Mouse (Mus musculus) small intestine, adult 2 months (tissue): ENCODE measurements around the gene Mtcl1. TPM values are rescaled to one million over a fixed set of nuclear protein-coding genes. Genes with fewer than 3 reads are reported as not detected.

Experiments
- H3K27ac ChIP-seq: fragments of 200-500 bp; 2 replicates; pipeline ENCODE4 v1.5.1; 2012; ENCODE audit warnings: low read depth, low read length, control low read depth, inconsistent platforms; ENCODE audit not compliant: insufficient read depth
- H3K27me3 ChIP-seq: fragments of 200-500 bp; 2 replicates; pipeline ENCODE4 v1.6.1; 2012; ENCODE audit warnings: mild to moderate bottlenecking, moderate library complexity, low read length, inconsistent platforms; ENCODE audit not compliant: control insufficient read depth, insufficient read depth
- H3K36me3 ChIP-seq: fragments of 200-500 bp; 2 replicates; pipeline ENCODE4 v1.6.1; 2012; ENCODE audit warnings: mild to moderate bottlenecking, low read length, control low read depth, inconsistent platforms; ENCODE audit not compliant: control insufficient read depth, insufficient read depth
- H3K4me1 ChIP-seq: fragments of 200-500 bp; 2 replicates; pipeline ENCODE4 v1.6.1; 2012; ENCODE audit warnings: low read length, inconsistent platforms, mixed read lengths; ENCODE audit not compliant: control insufficient read depth, insufficient read depth, insufficient read length
- H3K4me3 ChIP-seq: fragments of 200-500 bp; 2 replicates; pipeline ENCODE4 v1.5.1; 2012; ENCODE audit warnings: low read depth, mild to moderate bottlenecking, control low read depth, inconsistent platforms, low read length, moderate library complexity
- CTCF ChIP-seq: fragments of 200-500 bp; IDR thresholded peaks from 2 replicates; pipeline ENCODE4 v1.5.1; 2012; ENCODE audit warnings: low read depth, mild to moderate bottlenecking, control low read depth, inconsistent platforms, low read length, moderate library complexity, mixed read lengths; ENCODE audit not compliant: insufficient replicate concordance, insufficient read length; ENCODE audit errors: extremely low read depth
- POLR2A ChIP-seq: fragments of 200-500 bp; IDR thresholded peaks from 2 replicates; pipeline ENCODE4 v1.6.1; 2012; ENCODE audit warnings: low read depth, mild to moderate bottlenecking, control low read depth, inconsistent platforms, low read length, moderate library complexity
- WGBS: fragments of 180-500 bp; shearing (Covaris S2); methylation state at CpG from one replicate; pipeline ENCODE4 v1.1.7; 2018; 5-methylcytosine and 5-hydroxymethylcytosine counted together
- polyA plus RNA-seq: library from polyadenylated mRNA; depleted of rRNA; stranded (reverse); fragments of >200 nt; gene quantifications from 2 replicates; pipeline ENCODE4 v1.2.3, GENCODE M21; 2012

Mtcl1 gene
- polyA plus RNA-seq, 1 experiment: 1.8 TPM

- TF ChIP-seq POLR2A: no peak
- no peak for TF ChIP-seq CTCF
- Histone ChIP-seq H3K27me3 (no peaks in the 10 kb centered on the region), H3K4me1 (no peaks in the 10 kb centered on the region), H3K4me3 (no peak overlapping the region), H3K36me3 (no peaks in the 10 kb centered on the region), H3K27ac (no peak overlapping the region)
- WGBS: 70% methylated on average over 8 of the region's 8 CpGs
Measured at GRCm38 (mm10) chr17:66407833-66408232, 41.7 kb downstream of the Mtcl1 start.

- Histone ChIP-seq H3K4me1 (no peaks in the 10 kb centered on the region), H3K27me3 (no peaks in the 10 kb centered on the region), H3K4me3 (no peak overlapping the region), H3K27ac (no peak overlapping the region), H3K36me3 (no peaks in the 10 kb centered on the region)
- no peak for TF ChIP-seq CTCF
- TF ChIP-seq POLR2A: no peak
- 50% methylated on average over 7 of the region's 7 CpGs for WGBS
Measured at GRCm38 (mm10) chr17:66405601-66406000, 43.9 kb downstream of the Mtcl1 start.

DNA sequence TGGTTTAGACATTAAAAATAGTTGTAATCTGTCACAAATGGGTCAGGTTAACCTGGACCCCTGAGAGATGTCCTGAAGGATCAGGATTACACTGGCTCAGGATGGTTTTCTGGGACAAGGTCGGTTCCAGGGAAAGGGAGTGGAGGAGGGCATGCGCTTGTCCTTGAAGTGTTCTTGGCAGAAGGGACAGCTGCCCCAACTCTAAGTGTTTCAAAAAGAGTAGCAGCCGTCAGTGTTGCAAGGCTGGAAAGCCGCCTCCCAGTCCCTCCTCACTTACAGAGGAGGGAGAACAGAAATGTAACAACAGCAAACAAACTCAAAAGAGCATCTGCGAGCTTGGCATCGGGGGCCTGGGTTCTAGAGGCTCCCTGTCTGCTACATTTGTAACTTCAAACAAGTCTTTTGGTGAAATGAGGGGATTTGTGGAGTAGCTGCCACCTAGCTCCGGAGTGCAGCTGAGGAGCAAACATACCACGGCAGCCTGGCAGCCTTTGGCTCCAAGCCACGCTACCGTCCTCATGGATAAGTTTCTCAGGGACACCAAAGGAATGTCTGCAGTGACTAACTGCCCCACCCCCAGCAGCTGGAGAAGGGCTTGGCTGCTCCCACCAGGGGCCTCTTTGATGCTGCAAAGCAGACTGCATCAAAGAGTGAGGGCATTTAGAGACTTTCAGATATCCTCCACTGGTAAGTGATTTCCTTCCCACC lies 44.5 kb downstream of the Mtcl1 start:
- Histone ChIP-seq H3K4me1 (no peaks in the 10 kb centered on the region), H3K4me3 (no peak overlapping the region), H3K27ac (peak overlapping the region; percentile 14; the same call in 1 of the 2 replicates), H3K27me3 (no peaks in the 10 kb centered on the region), H3K36me3 (no peaks in the 10 kb centered on the region)
- 17% methylated on average over 10 of the region's 10 CpGs for WGBS
- no peak for TF ChIP-seq CTCF
- no peak for TF ChIP-seq POLR2A

DNA sequence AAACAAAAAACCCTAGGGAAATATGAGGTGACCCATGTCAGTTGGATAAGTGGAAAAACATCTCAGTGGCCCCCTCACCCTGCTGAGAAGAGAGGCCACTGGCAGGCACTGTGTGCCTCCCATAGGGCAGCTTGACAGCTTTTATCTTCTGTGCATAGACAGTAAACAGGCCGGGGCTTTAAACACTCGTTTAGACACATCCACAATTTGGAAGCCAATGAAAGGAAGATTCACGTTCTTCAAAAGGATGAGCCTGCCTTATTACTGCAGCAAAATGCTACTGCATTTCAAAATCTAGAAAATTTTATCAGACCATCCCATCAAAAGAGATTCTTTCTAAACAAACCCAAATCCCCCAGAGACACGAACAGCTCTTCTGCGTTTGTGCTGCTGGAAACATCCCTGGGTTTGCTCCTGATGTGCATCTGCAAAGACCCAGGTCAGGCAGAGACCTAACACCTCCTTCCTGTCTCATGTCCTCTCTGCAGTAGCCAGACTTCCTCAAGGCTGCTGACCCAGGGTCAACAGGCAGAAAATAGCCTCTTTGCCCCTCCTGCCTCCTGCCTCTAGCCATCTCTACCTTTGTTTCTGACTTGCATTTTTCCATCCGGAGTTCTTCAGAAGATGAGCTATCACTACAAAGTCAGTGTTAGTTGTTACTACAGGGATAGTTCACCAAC lies 46.6 kb downstream of the Mtcl1 start:
- WGBS: 47% methylated on average over 6 of the region's 6 CpGs
- H3K27ac ChIP-seq: no peak overlapping the region
- no peaks in the 10 kb centered on the region for H3K4me1 ChIP-seq

GRCm38 (mm10) chr17:66401596-66402265 lies 47.8 kb downstream of the Mtcl1 start:
- no peaks in the 10 kb centered on the region for H3K36me3 ChIP-seq
- 51% methylated on average over 9 of the region's 9 CpGs for WGBS
- H3K27me3 ChIP-seq: no peaks in the 10 kb centered on the region
- no peaks in the 10 kb centered on the region for H3K4me1 ChIP-seq
- TF ChIP-seq POLR2A: no peak
- no peak for TF ChIP-seq CTCF
- H3K27ac ChIP-seq: no peak overlapping the region
- no peak overlapping the region for H3K4me3 ChIP-seq

More for the DNA sequence above, 46.6 kb downstream of the Mtcl1 start:
- H3K27me3 ChIP-seq: no peaks in the 10 kb centered on the region
- H3K36me3 ChIP-seq: no peaks in the 10 kb centered on the region
- TF ChIP-seq POLR2A (no peak), CTCF (no peak)
- no peak overlapping the region for H3K4me3 ChIP-seq

GRCm38 (mm10) chr17:66399780-66400179 lies 49.8 kb downstream of the Mtcl1 start:
- Histone ChIP-seq H3K27ac (no peak overlapping the region), H3K4me1 (no peaks in the 10 kb centered on the region), H3K27me3 (no peaks in the 10 kb centered on the region), H3K36me3 (no peaks in the 10 kb centered on the region), H3K4me3 (no peak overlapping the region)
- TF ChIP-seq POLR2A (no peak), CTCF (no peak)
- WGBS: 85% methylated on average over 4 of the region's 4 CpGs

GRCm38 (mm10) chr17:66394571-66394970 lies 55.0 kb downstream of the Mtcl1 start:
- WGBS: 18% methylated on average over 9 of the region's 9 CpGs
- Histone ChIP-seq H3K4me1 (no peaks in the 10 kb centered on the region), H3K27ac (no peak overlapping the region), H3K4me3 (no peak overlapping the region), H3K27me3 (no peaks in the 10 kb centered on the region), H3K36me3 (no peaks in the 10 kb centered on the region)
- TF ChIP-seq POLR2A (no peak), CTCF (no peak)
